Mouse (Mus musculus) heart, embryonic 15.5 days (tissue): ENCODE measurements around the gene Ly86. TPM values are rescaled to one million over a fixed set of nuclear protein-coding genes. Genes with fewer than 3 reads are reported as not detected.

Experiments used
- ATAC-seq: fragments of 200-750 bp; cut with Nextera tagmentation; replicated peaks from 2 replicates; pipeline ENCODE4 v1.8.0; 2017; ENCODE audit warnings: low read depth, moderate TSS enrichment; ENCODE audit not compliant: insufficient number of reproducible peaks, insufficient read depth, low FRiP score
- H3K27ac ChIP-seq: fragments of 300-500 bp; sonication (generic); 2 replicates; pipeline ENCODE4 v1.5.1; 2015; ENCODE audit warnings: mild to moderate bottlenecking, inconsistent platforms
- H3K27me3 ChIP-seq: fragments of 300-500 bp; sonication (generic); 2 replicates; pipeline ENCODE4 v1.6.1; 2015; ENCODE audit warnings: inconsistent platforms
- H3K36me3 ChIP-seq: fragments of 300-500 bp; sonication (generic); 2 replicates; pipeline ENCODE4 v1.6.1; 2015; ENCODE audit warnings: mild to moderate bottlenecking, inconsistent platforms
- H3K4me1 ChIP-seq: fragments of 300-500 bp; sonication (generic); replicated peaks from 2 replicates; pipeline ENCODE4 v1.6.1; 2015; ENCODE audit warnings: inconsistent platforms
- H3K4me2 ChIP-seq: fragments of 300-500 bp; sonication (generic); 2 replicates; pipeline ENCODE4 v1.6.1; 2015; ENCODE audit warnings: inconsistent platforms, mild to moderate bottlenecking, moderate library complexity
- H3K4me3 ChIP-seq: fragments of 300-500 bp; sonication (generic); 2 replicates; pipeline ENCODE4 v1.5.1; 2015; ENCODE audit warnings: mild to moderate bottlenecking, inconsistent platforms
- H3K9ac ChIP-seq: fragments of 300-500 bp; sonication (generic); 2 replicates; pipeline ENCODE4 v1.6.1; 2015; ENCODE audit warnings: mild to moderate bottlenecking, inconsistent platforms
- H3K9me3 ChIP-seq: fragments of 300-500 bp; sonication (generic); replicated peaks from 2 replicates; pipeline ENCODE4 v1.6.1; 2016; ENCODE audit warnings: inconsistent platforms
- WGBS: fragments of 180-500 bp; shearing (Covaris S2); methylation state at CpG from one replicate; pipeline ENCODE4 v1.1.7; 2015; ENCODE audit warnings: mixed read lengths; 5-methylcytosine and 5-hydroxymethylcytosine counted together
- polyA plus RNA-seq: library from polyadenylated mRNA; unstranded; fragments of >200 nt; fragmentation: Nextera tagmentation; extraction: Ambion mirVana; gene quantifications from 2 replicates; pipeline ENCODE4 v1.2.1, GENCODE M21; 2015

Ly86 gene
- polyA plus RNA-seq, 1 experiment from 2014 or later, result 7.1 TPM

DNA sequence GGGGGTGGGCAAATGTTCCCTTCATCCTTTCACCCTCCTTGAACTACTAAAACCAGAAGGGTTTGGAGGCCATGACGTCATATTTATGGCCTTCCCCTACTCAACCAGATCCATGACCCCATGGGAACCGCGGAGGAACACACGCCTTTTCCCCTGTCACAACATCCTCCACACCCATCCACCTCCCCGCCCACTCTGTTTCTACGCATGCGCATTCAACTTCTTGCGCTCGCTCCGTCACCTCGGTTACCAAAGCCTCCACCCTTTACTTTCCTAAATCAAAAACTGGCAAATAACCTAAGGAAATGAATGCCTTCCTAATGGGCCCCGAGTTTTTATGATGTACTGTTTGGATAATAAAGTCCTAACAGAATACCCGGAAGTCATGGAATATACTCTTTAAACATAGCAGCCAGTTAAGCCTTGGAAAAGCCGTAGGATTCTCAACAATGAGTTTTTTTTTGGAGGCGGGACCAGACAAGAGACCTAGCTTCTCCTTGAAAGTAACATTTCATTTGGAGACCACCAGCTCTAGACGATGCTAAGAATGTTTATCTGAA is 101.8 kb downstream of the Ly86 start:
- WGBS, result 84% methylated on average over 16 of the region's 16 CpGs
- H3K27ac ChIP-seq, result no peak overlapping the region

DNA sequence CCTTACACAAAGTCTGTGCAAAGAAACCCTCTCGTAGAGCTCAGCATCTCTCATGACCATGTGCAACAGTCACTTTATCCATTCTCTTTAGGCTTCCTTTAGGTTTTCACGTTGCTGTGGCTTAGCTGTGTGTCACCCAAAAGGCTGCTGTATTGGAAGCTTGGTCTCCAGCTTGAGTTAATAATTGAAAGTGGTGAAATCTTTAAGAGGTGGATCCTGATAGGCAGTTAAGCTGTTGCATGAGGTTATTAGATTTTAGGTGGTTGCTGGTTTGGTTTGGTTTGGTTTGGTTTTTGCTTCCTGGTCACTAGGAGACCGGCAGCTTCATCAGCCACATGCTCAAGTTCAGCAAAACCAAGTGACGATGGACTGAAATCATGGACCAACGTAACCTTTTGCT is 106.0 kb downstream of the Ly86 start:
- 88% methylated on average over 5 of the region's 5 CpGs for WGBS
- H3K4me3 ChIP-seq, result no peak overlapping the region
- no peaks in the 10 kb centered on the region for H3K36me3 ChIP-seq
- peaks cover 41% of the 10 kb centered on the region for H3K4me1 ChIP-seq
- ATAC-seq, result no peak
- peak overlapping the region; percentile 42; the same call in 1 of the 2 replicates for H3K27ac ChIP-seq
- no peaks in the 10 kb centered on the region for H3K9me3 ChIP-seq
- no peak overlapping the region for H3K9ac ChIP-seq
- H3K4me2 ChIP-seq, result no peak overlapping the region
- H3K27me3 ChIP-seq, result no peaks in the 10 kb centered on the region

More for the DNA sequence above, 101.8 kb downstream of the Ly86 start:
- no peak overlapping the region for H3K9ac ChIP-seq
- no peak overlapping the region for H3K4me3 ChIP-seq
- no peaks in the 10 kb centered on the region for H3K27me3 ChIP-seq
- H3K4me1 ChIP-seq, result peaks cover 9% of the 10 kb centered on the region
- H3K9me3 ChIP-seq, result no peaks in the 10 kb centered on the region
- no peaks in the 10 kb centered on the region for H3K36me3 ChIP-seq
- ATAC-seq, result no peak
- H3K4me2 ChIP-seq, result no peak overlapping the region

DNA sequence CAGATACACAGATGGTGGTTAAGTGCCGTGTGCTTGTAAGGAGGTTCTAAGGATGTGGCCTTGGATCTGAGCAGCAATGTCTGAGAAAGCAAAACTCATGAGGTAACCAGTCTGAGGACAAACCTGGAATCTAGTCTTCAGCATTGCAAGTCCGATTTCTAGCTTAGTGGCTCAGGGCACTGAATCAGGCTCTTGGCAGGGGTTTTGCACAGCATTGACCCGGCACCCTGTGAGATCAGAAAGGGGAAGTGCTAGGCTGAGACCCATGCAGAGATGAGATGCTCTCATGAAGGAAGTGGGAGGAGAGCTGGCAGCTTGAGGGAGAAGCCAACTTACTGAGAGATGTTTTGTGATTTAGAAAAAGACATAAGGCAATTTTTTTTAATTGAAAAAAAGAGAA is 106.5 kb downstream of the Ly86 start:
- no peaks in the 10 kb centered on the region for H3K36me3 ChIP-seq
- no peak overlapping the region for H3K4me3 ChIP-seq
- 64% methylated on average over 3 of the region's 3 CpGs for WGBS
- H3K9ac ChIP-seq, result no peak overlapping the region
- H3K4me2 ChIP-seq, result no peak overlapping the region
- no peak for ATAC-seq
- H3K4me1 ChIP-seq, result peaks cover 46% of the 10 kb centered on the region
- no peaks in the 10 kb centered on the region for H3K9me3 ChIP-seq
- peak overlapping the region; percentile 81; the same call in 1 of the 2 replicates for H3K27ac ChIP-seq
- H3K27me3 ChIP-seq, result no peaks in the 10 kb centered on the region

DNA sequence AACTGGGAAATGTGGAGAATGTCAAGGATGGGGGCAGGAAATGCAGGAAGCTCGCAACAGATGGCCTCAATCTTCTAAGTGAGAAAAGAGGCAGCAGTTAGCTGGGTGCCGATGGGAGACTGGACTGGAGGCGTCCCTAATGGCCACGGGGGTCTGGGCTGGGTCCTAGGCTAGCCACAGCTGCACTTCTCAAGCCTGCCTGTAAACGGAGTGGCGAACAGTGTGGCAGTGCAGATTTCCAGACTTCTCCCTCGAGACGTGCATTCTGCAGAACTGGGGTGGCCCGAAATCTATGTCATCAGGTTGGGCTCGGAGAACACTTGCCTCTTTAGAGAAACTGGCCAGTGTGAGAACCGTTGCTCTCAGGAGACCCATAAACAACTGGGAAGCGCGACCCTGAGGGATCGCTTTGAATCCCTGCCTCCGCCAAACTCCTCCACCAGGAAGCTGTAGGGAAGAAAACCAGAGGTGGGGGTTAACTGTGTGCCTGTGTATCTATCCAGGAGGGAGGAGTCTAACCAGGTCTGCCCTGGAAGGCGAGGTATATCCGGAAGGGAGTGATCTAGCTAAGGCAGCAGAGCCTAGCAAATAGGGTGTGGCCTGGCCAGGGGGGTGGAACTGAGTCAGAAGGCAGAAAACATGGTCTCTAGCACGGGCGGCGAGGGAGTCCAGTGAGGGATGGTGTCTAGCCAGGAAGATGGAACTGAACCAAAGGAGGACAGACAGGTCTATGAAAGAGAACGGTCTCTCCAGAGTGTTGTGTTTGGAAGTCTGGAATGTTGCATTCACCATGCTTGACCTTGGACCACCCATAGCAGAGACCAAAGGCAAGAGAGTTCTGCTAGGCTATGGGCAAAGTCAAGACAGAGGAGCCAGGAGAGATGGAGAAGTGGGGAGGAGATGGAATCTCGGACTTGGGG is 107.3 kb downstream of the Ly86 start:
- no peaks in the 10 kb centered on the region for H3K36me3 ChIP-seq
- peak overlapping the region; percentile 65 for H3K4me2 ChIP-seq
- H3K9me3 ChIP-seq, result no peaks in the 10 kb centered on the region
- peak overlapping the region; percentile 42 for H3K4me3 ChIP-seq
- peak overlapping the region; percentile 49 for H3K9ac ChIP-seq
- H3K4me1 ChIP-seq, result peaks cover 54% of the 10 kb centered on the region
- WGBS, result 3% methylated on average over 22 of the region's 22 CpGs
- ATAC-seq, result peak; percentile 78
- peak overlapping the region; percentile 81 for H3K27ac ChIP-seq
- no peaks in the 10 kb centered on the region for H3K27me3 ChIP-seq

DNA sequence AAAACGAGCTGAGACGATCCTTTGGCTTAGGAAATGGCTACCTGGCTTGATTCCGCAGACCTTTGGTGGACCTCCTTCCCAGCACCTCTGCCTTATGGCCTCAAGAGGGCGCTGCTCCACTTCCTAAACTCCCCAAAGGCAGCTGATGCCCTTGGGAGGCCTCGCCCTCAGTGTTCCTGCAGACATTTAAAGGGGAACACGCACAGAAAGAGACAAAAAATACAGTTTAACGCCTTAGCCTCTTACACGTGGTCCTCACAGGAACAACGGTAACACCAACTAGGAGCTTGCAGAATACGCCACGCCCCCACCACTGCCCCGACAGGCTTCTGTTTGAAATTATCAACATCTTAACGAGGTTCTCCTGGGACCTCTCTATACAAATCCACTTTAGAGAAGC is 108.2 kb downstream of the Ly86 start:
- 0 out of 2 replicates have a peak, but pooled peaks have one; percentile 35 for ATAC-seq
- peak overlapping the region; percentile 81 for H3K27ac ChIP-seq
- no peaks in the 10 kb centered on the region for H3K9me3 ChIP-seq
- H3K9ac ChIP-seq, result peak overlapping the region; percentile 49; the same call in 1 of the 2 replicates
- peaks cover 60% of the 10 kb centered on the region for H3K4me1 ChIP-seq
- no peaks in the 10 kb centered on the region for H3K36me3 ChIP-seq
- H3K27me3 ChIP-seq, result no peaks in the 10 kb centered on the region
- H3K4me3 ChIP-seq, result peak overlapping the region; percentile 42
- H3K4me2 ChIP-seq, result peak overlapping the region; percentile 65
- 2% methylated on average over 13 of the region's 13 CpGs for WGBS

DNA sequence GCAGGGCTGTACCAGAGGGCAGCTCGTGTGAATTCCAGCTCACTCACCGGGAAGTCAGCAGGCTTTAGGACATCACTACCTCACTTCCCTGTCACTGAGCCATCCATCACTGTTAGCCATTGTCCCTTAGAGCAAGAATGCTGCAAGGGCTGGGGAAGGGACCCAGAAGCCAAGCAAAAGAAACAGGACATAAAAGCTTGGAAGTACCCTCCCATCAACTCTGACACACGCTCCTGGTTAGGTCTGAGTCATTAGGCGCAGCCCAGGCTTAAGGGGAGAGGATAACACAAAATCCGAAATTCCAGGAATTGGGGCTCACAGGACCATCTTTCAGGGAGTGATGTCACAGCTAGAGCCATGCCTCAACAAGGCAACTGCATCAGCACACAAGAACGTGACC is 109.3 kb downstream of the Ly86 start:
- H3K4me2 ChIP-seq, result no peak overlapping the region
- H3K9me3 ChIP-seq, result no peaks in the 10 kb centered on the region
- no peak overlapping the region for H3K4me3 ChIP-seq
- no peaks in the 10 kb centered on the region for H3K27me3 ChIP-seq
- no peak for ATAC-seq
- peak overlapping the region; percentile 33; the same call in 1 of the 2 replicates for H3K27ac ChIP-seq
- H3K4me1 ChIP-seq, result peaks cover 60% of the 10 kb centered on the region
- no peak overlapping the region for H3K9ac ChIP-seq
- no peaks in the 10 kb centered on the region for H3K36me3 ChIP-seq
- WGBS, result 57% methylated on average over 6 of the region's 6 CpGs

DNA sequence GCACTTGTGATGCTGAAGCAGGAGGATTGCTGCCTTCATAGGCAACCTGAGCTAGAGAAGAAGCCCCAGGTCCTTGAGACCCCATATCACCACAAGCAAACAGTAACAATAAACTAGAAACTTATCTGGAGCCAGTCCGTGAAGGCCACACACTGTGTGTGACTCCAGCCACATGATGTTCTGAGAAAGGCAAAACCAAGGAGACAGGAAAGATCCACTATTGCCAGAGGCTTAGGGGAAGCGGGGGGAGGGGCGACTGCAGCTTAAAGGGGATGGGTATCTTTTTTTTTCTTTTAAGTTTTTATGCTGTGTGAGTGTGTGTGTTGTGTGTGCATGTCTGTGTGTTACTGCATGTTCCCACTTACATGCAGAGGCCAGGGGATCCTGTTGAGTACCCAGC is 110.6 kb downstream of the Ly86 start:
- H3K27me3 ChIP-seq, result no peaks in the 10 kb centered on the region
- no peak overlapping the region for H3K27ac ChIP-seq
- H3K4me3 ChIP-seq, result no peak overlapping the region
- no peak overlapping the region for H3K9ac ChIP-seq
- no peaks in the 10 kb centered on the region for H3K9me3 ChIP-seq
- H3K36me3 ChIP-seq, result no peaks in the 10 kb centered on the region
- H3K4me2 ChIP-seq, result no peak overlapping the region
- 61% methylated on average over 3 of the region's 3 CpGs for WGBS
- no peak for ATAC-seq
- H3K4me1 ChIP-seq, result peaks cover 69% of the 10 kb centered on the region

DNA sequence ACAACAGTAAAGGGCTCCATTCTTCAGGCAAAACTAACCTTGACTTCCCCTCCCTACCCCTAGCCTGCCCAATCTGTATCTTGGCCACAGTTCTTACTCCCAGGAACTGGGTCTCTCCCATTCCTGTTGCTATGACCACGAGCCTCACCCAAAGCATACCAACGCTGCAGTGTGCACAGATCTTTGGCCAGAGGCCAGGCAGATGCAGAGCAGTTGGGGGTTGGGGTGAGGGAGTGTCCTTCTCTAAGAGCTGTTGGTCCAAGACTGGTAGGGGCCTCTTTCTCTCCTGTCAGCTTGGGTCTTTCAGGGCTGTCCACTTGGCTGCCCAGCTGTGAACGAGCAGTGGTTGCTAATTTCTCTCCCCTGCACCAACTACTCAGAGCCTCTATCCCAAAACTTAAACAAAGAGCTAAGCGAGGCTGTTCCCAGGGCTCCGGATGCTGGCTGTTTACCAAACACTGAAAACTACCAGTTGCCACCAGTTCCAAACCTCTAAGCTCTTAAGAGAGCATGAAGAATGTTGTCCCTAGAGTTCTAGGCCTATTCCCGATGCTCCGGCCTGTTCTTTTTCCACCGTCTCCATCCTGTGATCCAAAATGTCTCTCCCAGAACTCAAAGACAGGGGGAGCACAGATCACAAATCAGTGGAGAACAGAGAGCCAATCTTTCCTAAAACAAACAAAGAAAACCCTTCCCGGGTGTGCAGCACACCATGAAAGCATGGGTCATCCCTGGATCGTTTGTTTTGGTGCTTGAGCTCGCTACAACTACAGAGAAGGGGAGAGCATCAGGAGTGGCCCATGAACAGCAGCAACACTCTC is 112.2 kb downstream of the Ly86 start:
- Histone ChIP-seq H3K4me2 (no peak overlapping the region), H3K9me3 (no peaks in the 10 kb centered on the region), H3K36me3 (no peaks in the 10 kb centered on the region), H3K27ac (peak overlapping the region; percentile 80), H3K27me3 (no peaks in the 10 kb centered on the region), H3K4me3 (no peak overlapping the region), H3K4me1 (peaks cover 75% of the 10 kb centered on the region), H3K9ac (no peak overlapping the region)
- peak; percentile 68 for ATAC-seq
- 39% methylated on average over 11 of the region's 11 CpGs for WGBS

DNA sequence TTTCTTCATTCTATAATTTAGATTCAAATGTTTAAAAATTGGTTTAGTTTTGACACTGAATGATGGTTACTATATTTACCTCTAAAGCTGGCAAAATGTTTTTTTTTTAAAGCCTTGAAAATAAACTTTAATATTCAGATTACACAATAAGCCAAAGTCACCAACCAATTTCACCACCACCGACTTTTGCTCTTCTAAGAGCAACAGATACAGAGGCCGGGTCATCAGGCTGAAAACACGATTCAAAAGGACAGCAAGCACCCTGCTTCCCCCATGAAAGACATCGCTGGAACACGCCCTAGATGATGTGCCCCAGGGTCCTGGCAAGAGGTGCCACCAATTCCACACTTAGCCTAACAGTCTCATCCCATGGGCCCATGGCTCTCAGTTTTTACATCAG is 113.5 kb downstream of the Ly86 start:
- H3K4me3 ChIP-seq, result no peak overlapping the region
- peaks cover 69% of the 10 kb centered on the region for H3K4me1 ChIP-seq
- 80% methylated on average over 5 of the region's 5 CpGs for WGBS
- no peaks in the 10 kb centered on the region for H3K27me3 ChIP-seq
- H3K9ac ChIP-seq, result no peak overlapping the region
- no peaks in the 10 kb centered on the region for H3K9me3 ChIP-seq
- ATAC-seq, result no peak
- no peaks in the 10 kb centered on the region for H3K36me3 ChIP-seq
- H3K27ac ChIP-seq, result no peak overlapping the region
- no peak overlapping the region for H3K4me2 ChIP-seq

DNA sequence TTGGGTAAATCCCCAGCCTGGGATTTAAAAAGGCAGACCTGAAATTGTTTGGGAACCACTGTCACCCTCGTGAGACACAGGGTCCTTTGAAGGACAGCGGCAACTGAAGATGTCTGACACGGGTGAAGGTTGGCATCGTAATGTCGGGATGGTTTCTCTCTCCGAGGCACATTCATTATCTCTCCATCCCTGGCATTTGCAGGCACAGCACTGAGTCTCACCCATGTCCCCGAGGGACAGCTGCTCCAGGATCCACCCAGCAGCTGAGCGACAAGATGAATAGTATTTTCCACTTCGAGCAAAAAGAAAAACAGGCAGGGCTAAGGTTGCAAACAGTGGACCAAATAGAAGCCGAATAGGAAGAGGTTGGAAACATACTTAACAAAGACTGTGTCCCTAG is 114.0 kb downstream of the Ly86 start:
- H3K36me3 ChIP-seq, result no peaks in the 10 kb centered on the region
- peaks cover 65% of the 10 kb centered on the region for H3K4me1 ChIP-seq
- no peaks in the 10 kb centered on the region for H3K9me3 ChIP-seq
- WGBS, result 71% methylated on average over 10 of the region's 10 CpGs
- no peak for ATAC-seq
- H3K27ac ChIP-seq, result no peak overlapping the region
- no peak overlapping the region for H3K4me2 ChIP-seq
- no peaks in the 10 kb centered on the region for H3K27me3 ChIP-seq
- H3K9ac ChIP-seq, result no peak overlapping the region
- no peak overlapping the region for H3K4me3 ChIP-seq
